Mouse (Mus musculus) limb, embryonic 14.5 days (tissue): ENCODE measurements around the gene Gm20388. TPM values are rescaled to one million over a fixed set of nuclear protein-coding genes. Genes with fewer than 3 reads are reported as not detected.
"Not testable (repeated sequence)": the region's sequence is repeated elsewhere in the genome, so short reads cannot be mapped to it uniquely, and the experiment has no call there.

Source experiments
- ATAC-seq: fragments of 200-750 bp; cut with Nextera tagmentation; 2 replicates; pipeline ENCODE4 v1.8.0; 2017; ENCODE audit warnings: low read depth, moderate number of reproducible peaks, moderate TSS enrichment; ENCODE audit not compliant: low FRiP score
- DNase-seq: peaks from one replicate; pipeline ENCODE4 v3.0.0-alpha.2; 2015; ENCODE audit warnings: low spot score
- H3K27ac ChIP-seq: fragments of 300-500 bp; sonication (generic); replicated peaks from 2 replicates; pipeline ENCODE4 v1.5.1; 2014; ENCODE audit warnings: low read depth, mild to moderate bottlenecking, low read length, moderate library complexity, mixed read lengths
- H3K27me3 ChIP-seq: fragments of 300-500 bp; sonication (generic); 2 replicates; pipeline ENCODE4 v1.6.1; 2014; ENCODE audit warnings: low read length, mixed read lengths; ENCODE audit not compliant: control insufficient read depth, insufficient read depth
- H3K36me3 ChIP-seq: fragments of 300-500 bp; sonication (generic); 2 replicates; pipeline ENCODE4 v1.6.1; 2014; ENCODE audit warnings: mild to moderate bottlenecking, low read length, moderate library complexity, mixed read lengths; ENCODE audit not compliant: control insufficient read depth, insufficient read depth
- H3K4me1 ChIP-seq: fragments of 300-500 bp; sonication (generic); 2 replicates; pipeline ENCODE4 v1.6.1; 2014; ENCODE audit warnings: antibody characterized with exemption, low read length, mixed read lengths; ENCODE audit not compliant: control insufficient read depth, insufficient read depth
- H3K4me2 ChIP-seq: fragments of 300-500 bp; sonication (generic); replicated peaks from 2 replicates; pipeline ENCODE4 v1.6.1; 2014; ENCODE audit warnings: low read depth, mild to moderate bottlenecking, low read length, moderate library complexity; ENCODE audit not compliant: severe bottlenecking
- H3K4me3 ChIP-seq: fragments of 300-500 bp; sonication (generic); replicated peaks from 2 replicates; pipeline ENCODE4 v1.5.1; 2014; ENCODE audit warnings: low read length
- H3K9ac ChIP-seq: fragments of 300-500 bp; sonication (generic); 2 replicates; pipeline ENCODE4 v1.6.1; 2014; ENCODE audit warnings: mild to moderate bottlenecking, low read depth, low read length, moderate library complexity; ENCODE audit not compliant: severe bottlenecking
- H3K9me3 ChIP-seq: fragments of 300-500 bp; sonication (generic); 2 replicates; pipeline ENCODE4 v1.6.1; 2016; ENCODE audit warnings: low read length; ENCODE audit not compliant: control insufficient read depth
- POLR2A ChIP-seq: fragments of 200-500 bp; IDR thresholded peaks from 2 replicates; pipeline ENCODE4 v1.8.0; 2012; ENCODE audit warnings: inconsistent platforms, mild to moderate bottlenecking, moderate library complexity, borderline replicate concordance; ENCODE audit not compliant: insufficient read depth, insufficient read length; ENCODE audit errors: extremely low read depth
- WGBS: fragments of 180-500 bp; shearing (Covaris S2); extraction: QIAGEN DNeasy Blood & Tissue Kit; methylation state at CpG from one replicate; pipeline ENCODE4 v1.1.7; 2014; 5-methylcytosine and 5-hydroxymethylcytosine counted together
- polyA plus RNA-seq, 2 experiments: library from polyadenylated mRNA; depleted of rRNA in 1 of 2; stranded (reverse) in 1 of 2; unstranded in 1 of 2; fragments of >200 nt; fragmentation: Nextera tagmentation in 1 of 2; extraction: Ambion mirVana in 1 of 2; gene quantifications; 2 replicates each; pipeline versions ENCODE4 v1.2.1 to v1.2.3; 2012 to 2014

Gene Gm20388
- polyA plus RNA-seq, 2 experiments = 1.9 to 49.9 TPM

GRCm38 (mm10) chr8:123213118-123213772, 3302.6 kb downstream of the Gm20388 start:
- Histone ChIP-seq H3K4me3 (peak overlapping the region; percentile 68), H3K27ac (no peak overlapping the region), H3K36me3 (peaks cover 23% of the 10 kb centered on the region), H3K4me1 (peaks cover 14% of the 10 kb centered on the region), H3K9me3 (no peaks in the 10 kb centered on the region), H3K4me2 (peak overlapping the region; percentile 87), H3K27me3 (no peaks in the 10 kb centered on the region), H3K9ac (peak overlapping the region; percentile 86)
- WGBS = 11% methylated on average over 22 of the region's 22 CpGs
- TF ChIP-seq POLR2A = no peak
- DNase-seq = no peak
- no peak for ATAC-seq

- Histone ChIP-seq H3K27ac (no peak overlapping the region), H3K4me1 (peaks cover 14% of the 10 kb centered on the region), H3K36me3 (0 out of 2 replicates have a peak, but pooled peaks cover 1% of the 10 kb centered on the region), H3K9me3 (no peaks in the 10 kb centered on the region), H3K9ac (no peak overlapping the region), H3K27me3 (no peaks in the 10 kb centered on the region), H3K4me3 (no peak overlapping the region), H3K4me2 (no peak overlapping the region)
- no peak for TF ChIP-seq POLR2A
- DNase-seq (no peak), ATAC-seq (no peak)
- WGBS = 86% methylated on average over 3 of the region's 3 CpGs
Measured at GRCm38 (mm10) chr8:123215430-123215829, 3304.8 kb downstream of the Gm20388 start.

- H3K9ac ChIP-seq = no peak overlapping the region
- no peak overlapping the region for H3K4me3 ChIP-seq
- H3K27ac ChIP-seq = no peak overlapping the region
- TF ChIP-seq POLR2A = no peak
- no peak overlapping the region for H3K4me2 ChIP-seq
- DNase-seq (no peak), ATAC-seq (no peak)
- H3K9me3 ChIP-seq = no peaks in the 10 kb centered on the region
- peaks cover 7% of the 10 kb centered on the region for H3K4me1 ChIP-seq
- no peaks in the 10 kb centered on the region for H3K27me3 ChIP-seq
- H3K36me3 ChIP-seq = no peaks in the 10 kb centered on the region
- WGBS = 50% methylated on average over 1 of the region's 1 CpGs
Measured at GRCm38 (mm10) chr8:123220917-123221316, 3310.3 kb downstream of the Gm20388 start.

GRCm38 (mm10) chr8:123224278-123225266, 3313.9 kb downstream of the Gm20388 start, which contains the start of gene Cdk10:
Gene Cdk10 (plus strand): TSS chr8:123224842.
- ATAC-seq (peak; percentile 89), DNase-seq (peak; percentile 90)
- Histone ChIP-seq H3K9me3 (no peaks in the 10 kb centered on the region), H3K27ac (peak within 1 kb of the TSS; percentile 78), H3K4me2 (peak within 1 kb of the TSS; percentile 83), H3K36me3 (peaks cover 24% of the 10 kb centered on the region), H3K4me3 (peak within 1 kb of the TSS; percentile 81), H3K27me3 (no peaks in the 10 kb centered on the region), H3K4me1 (peaks cover 7% of the 10 kb centered on the region), H3K9ac (peak within 1 kb of the TSS; percentile 84)
- 3% methylated on average over 59 of the region's 59 CpGs for WGBS
- TF ChIP-seq POLR2A = peak; percentile 89; the same call in 1 of the 2 replicates

GRCm38 (mm10) chr8:123228416-123228815, 3317.8 kb downstream of the Gm20388 start:
- H3K4me2 ChIP-seq = no peak overlapping the region
- no peaks in the 10 kb centered on the region for H3K9me3 ChIP-seq
- H3K27ac ChIP-seq = no peak overlapping the region
- no peak for TF ChIP-seq POLR2A
- no peak for DNase-seq
- no peak for ATAC-seq
- no peak overlapping the region for H3K9ac ChIP-seq
- 100% methylated on average over 1 of the region's 1 CpGs for WGBS
- H3K27me3 ChIP-seq = no peaks in the 10 kb centered on the region
- no peak overlapping the region for H3K4me3 ChIP-seq
- H3K36me3 ChIP-seq = peaks cover 24% of the 10 kb centered on the region
- H3K4me1 ChIP-seq = peaks cover 7% of the 10 kb centered on the region

- H3K9ac ChIP-seq = not testable (repeated sequence)
Measured at GRCm38 (mm10) chr8:123230326-123230725, 3319.7 kb downstream of the Gm20388 start.

More at GRCm38 (mm10) chr8:123230326-123230725, 3319.7 kb downstream of the Gm20388 start:
- not testable (repeated sequence) for H3K4me3 ChIP-seq, H3K27ac ChIP-seq, H3K4me1 ChIP-seq, ATAC-seq, H3K4me2 ChIP-seq, H3K27me3 ChIP-seq, H3K9me3 ChIP-seq, DNase-seq
- peaks cover 24% of the 10 kb centered on the region for H3K36me3 ChIP-seq
- WGBS = 85% methylated on average over 9 of the region's 11 CpGs
